Mouse (Mus musculus) intestine, embryonic 16.5 days (tissue): Measurements from ENCODE around the gene Ubtd1. TPM values are rescaled to one million over a fixed set of nuclear protein-coding genes. Genes with fewer than 3 reads are reported as not detected.

Experiments used
- ATAC-seq: fragments of 200-750 bp; cut with Nextera tagmentation; 2 replicates; pipeline ENCODE4 v1.8.0; 2017; ENCODE audit warnings: moderate TSS enrichment, moderate library complexity
- H3K27ac ChIP-seq: fragments of 300-500 bp; sonication (generic); 2 replicates; pipeline ENCODE4 v1.5.1; 2014; ENCODE audit warnings: mild to moderate bottlenecking, low read length
- H3K27me3 ChIP-seq: fragments of 300-500 bp; sonication (generic); replicated peaks from 2 replicates; pipeline ENCODE4 v1.6.1; 2014; ENCODE audit warnings: low read length, control low read depth, mixed read lengths; ENCODE audit not compliant: control insufficient read depth, insufficient read depth
- H3K36me3 ChIP-seq: fragments of 300-500 bp; sonication (generic); 2 replicates; pipeline ENCODE4 v1.6.1; 2014; ENCODE audit warnings: low read length, control low read depth; ENCODE audit not compliant: control insufficient read depth, insufficient read depth
- H3K4me1 ChIP-seq: fragments of 300-500 bp; sonication (generic); 2 replicates; pipeline ENCODE4 v1.6.1; 2014; ENCODE audit warnings: low read length, control low read depth, mixed read lengths; ENCODE audit not compliant: control insufficient read depth, insufficient read depth
- H3K4me2 ChIP-seq: fragments of 300-500 bp; sonication (generic); 2 replicates; pipeline ENCODE4 v1.6.1; 2014; ENCODE audit warnings: low read depth, low read length, control low read depth
- H3K4me3 ChIP-seq: fragments of 300-500 bp; sonication (generic); 2 replicates; pipeline ENCODE4 v1.5.1; 2014; ENCODE audit warnings: mild to moderate bottlenecking, low read length
- H3K9ac ChIP-seq: fragments of 300-500 bp; sonication (generic); 2 replicates; pipeline ENCODE4 v1.6.1; 2014; ENCODE audit warnings: low read depth, low read length
- H3K9me3 ChIP-seq: fragments of 300-500 bp; sonication (generic); 2 replicates; pipeline ENCODE4 v1.6.1; 2016; ENCODE audit warnings: low read length, control low read depth; ENCODE audit not compliant: control insufficient read depth
- WGBS: fragments of 180-500 bp; shearing (Covaris S2); extraction: QIAGEN DNeasy Blood & Tissue Kit; methylation state at CpG from one replicate; pipeline ENCODE4 v1.1.7; 2014; 5-methylcytosine and 5-hydroxymethylcytosine counted together
- polyA plus RNA-seq: library from polyadenylated mRNA; unstranded; fragments of >200 nt; fragmentation: Nextera tagmentation; extraction: Ambion mirVana; gene quantifications from 2 replicates; pipeline ENCODE4 v1.2.1, GENCODE M21; 2015

The Ubtd1 gene
- polyA plus RNA-seq, 1 experiment from 2014 or later, result 11.2 TPM

GRCm38 (mm10) chr19:42045269-42046102 lies 63.9 kb downstream of the Ubtd1 start, which contains the start of gene Hoga1:
Hoga1 (plus strand) TSS chr19:42045610.
- no peaks in the 10 kb centered on the region for H3K9me3 ChIP-seq
- peaks cover 4% of the 10 kb centered on the region for H3K4me1 ChIP-seq
- 20% methylated on average over 23 of the region's 23 CpGs for WGBS
- no peaks in the 10 kb centered on the region for H3K27me3 ChIP-seq
- peak; percentile 94 for ATAC-seq
- peak within 1 kb of the TSS; percentile 65 for H3K4me2 ChIP-seq
- H3K27ac ChIP-seq, result no peak within 1 kb of the TSS
- no peaks in the 10 kb centered on the region for H3K36me3 ChIP-seq
- peak within 1 kb of the TSS; percentile 57 for H3K9ac ChIP-seq
- H3K4me3 ChIP-seq, result peak within 1 kb of the TSS; percentile 47

GRCm38 (mm10) chr19:42050251-42050650 lies 68.7 kb downstream of the Ubtd1 start:
- WGBS, result 91% methylated on average over 1 of the region's 1 CpGs
- no peaks in the 10 kb centered on the region for H3K36me3 ChIP-seq
- H3K27me3 ChIP-seq, result no peaks in the 10 kb centered on the region
- ATAC-seq, result no peak
- no peak overlapping the region for H3K4me3 ChIP-seq
- H3K4me1 ChIP-seq, result peaks cover 4% of the 10 kb centered on the region
- no peak overlapping the region for H3K4me2 ChIP-seq
- no peak overlapping the region for H3K9ac ChIP-seq
- no peaks in the 10 kb centered on the region for H3K9me3 ChIP-seq
- H3K27ac ChIP-seq, result no peak overlapping the region

- Histone ChIP-seq H3K4me2 (no peak overlapping the region), H3K36me3 (no peaks in the 10 kb centered on the region), H3K27me3 (no peaks in the 10 kb centered on the region), H3K9ac (no peak overlapping the region), H3K4me3 (no peak overlapping the region), H3K4me1 (no peaks in the 10 kb centered on the region), H3K27ac (no peak overlapping the region), H3K9me3 (no peaks in the 10 kb centered on the region)
- no peak for ATAC-seq
- 85% methylated on average over 3 of the region's 3 CpGs for WGBS
Observed at GRCm38 (mm10) chr19:42051351-42051750, 69.8 kb downstream of the Ubtd1 start.

GRCm38 (mm10) chr19:42051948-42052347 lies 70.4 kb downstream of the Ubtd1 start, which contains the start of gene 4933411K16Rik:
4933411K16Rik (plus strand) TSS chr19:42052248.
- Histone ChIP-seq H3K36me3 (no peaks in the 10 kb centered on the region), H3K4me3 (no peak within 1 kb of the TSS), H3K9ac (no peak within 1 kb of the TSS), H3K4me2 (no peak within 1 kb of the TSS), H3K27me3 (no peaks in the 10 kb centered on the region), H3K4me1 (no peaks in the 10 kb centered on the region), H3K9me3 (no peaks in the 10 kb centered on the region), H3K27ac (no peak within 1 kb of the TSS)
- WGBS, result 71% methylated on average over 4 of the region's 4 CpGs
- no peak for ATAC-seq

- Histone ChIP-seq H3K4me2 (no peak overlapping the region), H3K36me3 (no peaks in the 10 kb centered on the region), H3K4me3 (no peak overlapping the region), H3K4me1 (no peaks in the 10 kb centered on the region), H3K27ac (no peak overlapping the region), H3K27me3 (no peaks in the 10 kb centered on the region), H3K9ac (no peak overlapping the region), H3K9me3 (no peaks in the 10 kb centered on the region)
- ATAC-seq, result no peak
- 69% methylated on average over 6 of the region's 6 CpGs for whole genome bisulfite sequencing
Observed at GRCm38 (mm10) chr19:42054255-42054654, 72.7 kb downstream of the Ubtd1 start.

GRCm38 (mm10) chr19:42055881-42056280 lies 74.3 kb downstream of the Ubtd1 start:
- no peak for ATAC-seq
- Histone ChIP-seq H3K4me1 (no peaks in the 10 kb centered on the region), H3K4me3 (no peak overlapping the region), H3K27me3 (no peaks in the 10 kb centered on the region), H3K9ac (no peak overlapping the region), H3K4me2 (no peak overlapping the region), H3K9me3 (no peaks in the 10 kb centered on the region), H3K27ac (no peak overlapping the region), H3K36me3 (no peaks in the 10 kb centered on the region)
- WGBS, result 69% methylated on average over 2 of the region's 2 CpGs

- Histone ChIP-seq H3K9ac (no peak overlapping the region), H3K4me1 (0 out of 2 replicates have a peak, but pooled peaks cover 2% of the 10 kb centered on the region), H3K27me3 (no peaks in the 10 kb centered on the region), H3K4me3 (no peak overlapping the region), H3K4me2 (no peak overlapping the region), H3K27ac (no peak overlapping the region), H3K36me3 (no peaks in the 10 kb centered on the region), H3K9me3 (no peaks in the 10 kb centered on the region)
- ATAC-seq, result 0 out of 2 replicates have a peak, but pooled peaks have one; percentile 52
- 72% methylated on average over 6 of the region's 6 CpGs for WGBS
Observed at GRCm38 (mm10) chr19:42056719-42057409, 75.3 kb downstream of the Ubtd1 start.

- no peaks in the 10 kb centered on the region for H3K27me3 ChIP-seq
- no peak overlapping the region for H3K9ac ChIP-seq
- ATAC-seq, result no peak
- no peak overlapping the region for H3K4me3 ChIP-seq
- H3K9me3 ChIP-seq, result no peaks in the 10 kb centered on the region
- no peak overlapping the region for H3K27ac ChIP-seq
- H3K36me3 ChIP-seq, result no peaks in the 10 kb centered on the region
- H3K4me2 ChIP-seq, result no peak overlapping the region
- 58% methylated on average over 7 of the region's 7 CpGs for WGBS
- H3K4me1 ChIP-seq, result 0 out of 2 replicates have a peak, but pooled peaks cover 2% of the 10 kb centered on the region
Observed at GRCm38 (mm10) chr19:42058426-42058825, 76.9 kb downstream of the Ubtd1 start.

- Histone ChIP-seq H3K9me3 (no peaks in the 10 kb centered on the region), H3K27ac (no peak overlapping the region), H3K9ac (no peak overlapping the region), H3K4me1 (0 out of 2 replicates have a peak, but pooled peaks cover 2% of the 10 kb centered on the region), H3K4me3 (no peak overlapping the region), H3K36me3 (no peaks in the 10 kb centered on the region), H3K27me3 (no peaks in the 10 kb centered on the region), H3K4me2 (no peak overlapping the region)
- 79% methylated on average over 7 of the region's 7 CpGs for WGBS
- peak; percentile 69 for ATAC-seq
Observed at GRCm38 (mm10) chr19:42061443-42061842, 79.9 kb downstream of the Ubtd1 start.
